Mouse (Mus musculus): ENCODE data around the gene Zfp213.
A peak's percentile ranks its signal among the peaks of the same experiment; 100 is the strongest.

The Zfp213 gene

GRCm38 (mm10) chr17:23572059-23572458, 8.0 kb upstream of the Zfp213 start:
- no peak for DNase-seq

- DNase-seq: no peak
These were observed 7.0 kb upstream of the Zfp213 start for GRCm38 (mm10) chr17:23571084-23571483.

GRCm38 (mm10) chr17:23570017-23570416, 6.0 kb upstream of the Zfp213 start:
- peak; percentile 52 for DNase-seq

- no peak for DNase-seq
These were observed 4.3 kb upstream of the Zfp213 start for GRCm38 (mm10) chr17:23568370-23568769.

GRCm38 (mm10) chr17:23566787-23567186, 2.7 kb upstream of the Zfp213 start:
- no peak for DNase-seq

- DNase-seq: no peak
These were observed 304 bp upstream of the Zfp213 start for GRCm38 (mm10) chr17:23564368-23564715.

GRCm38 (mm10) chr17:23559767-23560166, 4.3 kb downstream of the Zfp213 start:
- DNase-seq: no peak

GRCm38 (mm10) chr17:23555243-23555916, 8.7 kb downstream of the Zfp213 start:
- no peak for DNase-seq

- DNase-seq: no peak
These were observed 9.7 kb downstream of the Zfp213 start for GRCm38 (mm10) chr17:23554321-23554720.

- DNase-seq: no peak
These were observed 10.4 kb downstream of the Zfp213 start for GRCm38 (mm10) chr17:23553634-23554120.

- DNase-seq: no peak
These were observed 11.0 kb downstream of the Zfp213 start for GRCm38 (mm10) chr17:23552896-23553633.

GRCm38 (mm10) chr17:23551963-23552362, 12.1 kb downstream of the Zfp213 start:
- peak; percentile 58 for DNase-seq

- DNase-seq: peak; percentile 66
These were observed 12.6 kb downstream of the Zfp213 start for GRCm38 (mm10) chr17:23551416-23551815.

GRCm38 (mm10) chr17:23550856-23551255, 13.2 kb downstream of the Zfp213 start:
- DNase-seq: no peak

- DNase-seq: peak; percentile 98
These were observed 13.7 kb downstream of the Zfp213 start for GRCm38 (mm10) chr17:23550188-23550791.

GRCm38 (mm10) chr17:23549441-23549840, 14.6 kb downstream of the Zfp213 start:
- DNase-seq: peak; percentile 71

- DNase-seq: peak; percentile 92
These were observed 15.4 kb downstream of the Zfp213 start for GRCm38 (mm10) chr17:23548615-23549014.

- peak; percentile 51 for DNase-seq
These were observed 16.2 kb downstream of the Zfp213 start for GRCm38 (mm10) chr17:23547681-23548443.

GRCm38 (mm10) chr17:23546702-23547505, 17.1 kb downstream of the Zfp213 start:
- DNase-seq: peak; percentile 90

- DNase-seq: peak; percentile 87
These were observed 17.7 kb downstream of the Zfp213 start for GRCm38 (mm10) chr17:23546333-23546701.

GRCm38 (mm10) chr17:23545841-23546240, 18.2 kb downstream of the Zfp213 start:
- peak; percentile 51 for DNase-seq

GRCm38 (mm10) chr17:23544766-23545165, 19.3 kb downstream of the Zfp213 start:
- peak; percentile 25 for DNase-seq

Data from cerebellum, adult 9-10 months (tissue).